Mouse (Mus musculus): ENCODE measurements around the gene Fbxw4.

DNA sequence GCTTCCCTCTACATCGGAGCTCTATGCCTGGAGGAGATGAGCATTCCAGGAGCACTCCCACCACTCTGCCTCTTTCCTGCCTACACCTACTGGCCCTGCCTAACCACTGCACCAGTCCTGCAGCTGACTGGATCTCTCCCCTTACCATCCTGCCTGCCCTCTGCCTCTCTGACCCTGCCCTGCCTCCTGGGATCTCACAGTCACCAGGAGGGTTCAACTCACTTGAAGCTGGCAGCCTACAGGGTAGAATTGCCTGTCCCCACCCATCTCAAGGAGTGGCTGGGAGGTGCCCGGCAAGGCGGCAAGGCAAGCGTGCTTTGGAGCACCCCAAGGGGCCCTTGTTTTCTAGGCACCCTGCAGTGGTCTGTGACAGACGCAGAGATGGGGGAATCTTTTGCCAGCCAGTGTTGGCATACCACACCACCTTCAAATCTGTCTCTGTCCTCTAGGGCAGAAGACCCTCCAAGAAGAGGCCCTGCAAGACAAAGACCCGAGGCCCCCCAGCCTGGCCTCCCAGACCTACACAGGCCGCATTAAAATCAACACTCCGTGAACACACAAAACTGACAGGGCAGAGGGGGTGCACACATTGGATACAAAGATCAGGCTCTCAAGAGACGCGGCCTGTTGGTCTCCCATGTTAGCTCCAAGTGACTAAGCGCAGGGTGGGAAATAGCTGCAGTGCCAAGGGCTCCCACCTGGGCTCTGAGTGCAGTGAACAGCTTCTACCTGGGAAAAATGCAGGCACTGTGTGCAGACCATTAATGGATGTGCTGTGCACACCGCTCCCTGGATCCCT is 44.5 kb downstream of the Fbxw4 start:
- no peak for TF ChIP-seq CTCF (IDR thresholded peaks at IDR 0.05; ENCODE audit: borderline replicate concordance, control insufficient read depth, extremely low read depth, insufficient read depth, low read length, poor library complexity)
- no peak for TF ChIP-seq POLR2A (IDR thresholded peaks at IDR 0.05; ENCODE audit: control insufficient read depth, extremely low read depth, insufficient read depth, low read length, poor library complexity)
